Mouse (Mus musculus): ENCODE data around the gene Rab6a. TPM values are rescaled to one million over a fixed set of nuclear protein-coding genes. Genes with fewer than 3 reads are reported as not detected.

The Rab6a gene
- polyA plus RNA-seq, 1 experiment from 2014 or later = 85.7 TPM

DNA sequence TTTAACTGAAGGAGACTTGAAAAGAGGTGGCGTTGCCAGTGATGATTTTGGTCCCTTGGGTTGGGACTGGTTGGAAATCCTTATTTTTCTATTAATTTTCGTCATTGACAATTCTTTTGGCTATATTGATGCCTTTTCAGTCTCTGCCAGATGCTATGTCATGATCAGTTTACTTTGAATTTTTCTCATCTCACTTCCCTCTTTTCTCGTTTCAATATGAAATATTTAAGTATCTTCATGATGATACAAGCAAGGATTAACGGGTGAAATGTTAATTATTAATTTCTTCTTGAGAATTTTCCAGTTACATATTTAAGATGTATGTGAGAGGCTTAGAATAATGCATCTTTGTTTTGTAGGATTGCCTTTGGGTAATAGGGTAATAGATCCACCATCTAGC is 1.7 kb downstream of the Rab6a start:
- WGBS = 11% methylated on average over 4 of the region's 4 CpGs
- Histone ChIP-seq H3K4me3 (ENCODE audit: low read length) (peak overlapping the region; percentile 100), H3K9me3 (ENCODE audit: control insufficient read depth, low read length) (no peaks in the 10 kb centered on the region), H3K27me3 (replicated peaks; ENCODE audit: control insufficient read depth, insufficient read depth, low read length) (no peaks in the 10 kb centered on the region), H3K4me2 (ENCODE audit: low read depth, low read length) (peak overlapping the region; percentile 73), H3K9ac (ENCODE audit: low read depth, low read length) (peak overlapping the region; percentile 100), H3K4me1 (ENCODE audit: control insufficient read depth, insufficient read depth, low read length) (no peaks in the 10 kb centered on the region), H3K36me3 (ENCODE audit: control insufficient read depth, insufficient read depth, low read length) (no peaks in the 10 kb centered on the region), H3K27ac (ENCODE audit: low read length) (peak overlapping the region; percentile 100; the same call in 1 of the 2 replicates)
- no peak for ATAC-seq

DNA sequence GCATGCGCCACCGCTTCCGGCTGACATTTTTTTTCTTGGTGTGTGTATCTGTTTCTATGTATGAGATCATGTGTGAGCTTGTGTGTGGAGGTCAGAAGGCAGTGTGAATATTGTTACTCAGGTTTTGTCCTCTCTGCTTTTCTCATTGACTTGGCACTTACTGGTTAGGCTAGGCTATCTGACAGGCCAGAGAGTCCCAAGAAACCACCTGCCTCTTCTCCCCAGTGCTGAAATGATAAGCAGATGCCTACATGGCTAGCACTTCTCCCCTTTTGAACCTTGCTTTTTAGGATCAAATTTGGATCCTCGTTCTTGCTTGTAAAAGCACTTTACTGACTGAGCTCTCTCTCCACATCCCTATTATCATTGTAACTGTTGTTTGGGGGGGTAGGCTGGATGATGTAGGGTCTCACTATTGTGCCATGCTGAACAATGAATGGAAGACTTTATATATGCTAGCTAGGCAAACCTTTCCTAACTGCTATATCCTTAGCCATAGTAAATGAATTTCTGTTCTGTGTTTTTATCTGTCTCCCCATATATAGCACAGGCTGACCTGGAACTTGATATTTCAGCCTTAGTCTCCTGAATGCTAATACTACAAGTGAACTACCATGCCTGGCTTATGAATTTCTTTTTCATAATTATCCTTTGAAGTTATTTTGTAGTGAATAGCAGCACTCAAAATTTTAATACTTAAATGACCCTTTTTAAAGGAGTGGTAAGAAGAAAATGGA is 9.1 kb downstream of the Rab6a start:
- H3K9me3 ChIP-seq (ENCODE audit: control insufficient read depth, low read length) = no peaks in the 10 kb centered on the region

DNA sequence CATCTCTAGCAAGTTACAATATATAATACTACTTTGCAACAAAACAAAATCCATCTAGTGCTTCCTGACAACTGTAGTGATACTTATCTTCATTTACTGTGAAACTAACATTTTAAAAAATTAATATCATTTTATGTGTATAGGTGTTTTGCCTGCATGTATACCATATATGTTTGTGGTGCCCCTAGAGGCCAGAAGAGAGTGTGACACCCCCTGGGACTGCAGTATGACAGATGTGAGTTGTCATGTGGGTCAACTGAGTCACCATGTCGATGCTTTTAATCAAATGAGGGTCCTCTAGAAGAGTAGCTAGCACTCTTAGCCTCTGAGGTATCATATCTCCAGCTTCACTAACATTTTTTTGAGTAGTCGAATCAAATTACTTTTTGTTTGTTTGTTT is 15.1 kb downstream of the Rab6a start:
- 80% methylated on average over 2 of the region's 2 CpGs for WGBS
- Histone ChIP-seq H3K4me2 (ENCODE audit: low read depth, low read length) (no peak overlapping the region), H3K9ac (ENCODE audit: low read depth, low read length) (no peak overlapping the region), H3K27ac (ENCODE audit: low read length) (no peak overlapping the region), H3K4me1 (ENCODE audit: control insufficient read depth, insufficient read depth, low read length) (peaks cover 3% of the 10 kb centered on the region), H3K9me3 (ENCODE audit: control insufficient read depth, low read length) (no peaks in the 10 kb centered on the region), H3K36me3 (ENCODE audit: control insufficient read depth, insufficient read depth, low read length) (no peaks in the 10 kb centered on the region), H3K27me3 (replicated peaks; ENCODE audit: control insufficient read depth, insufficient read depth, low read length) (no peaks in the 10 kb centered on the region), H3K4me3 (ENCODE audit: low read length) (no peak overlapping the region)
- ATAC-seq = no peak

More for the DNA sequence above, 9.1 kb downstream of the Rab6a start:
- no peak for ATAC-seq
- Histone ChIP-seq H3K4me3 (ENCODE audit: low read length) (no peak overlapping the region), H3K27me3 (replicated peaks; ENCODE audit: control insufficient read depth, insufficient read depth, low read length) (no peaks in the 10 kb centered on the region), H3K36me3 (ENCODE audit: control insufficient read depth, insufficient read depth, low read length) (no peaks in the 10 kb centered on the region), H3K9ac (ENCODE audit: low read depth, low read length) (no peak overlapping the region), H3K4me2 (ENCODE audit: low read depth, low read length) (no peak overlapping the region), H3K27ac (ENCODE audit: low read length) (no peak overlapping the region), H3K4me1 (ENCODE audit: control insufficient read depth, insufficient read depth, low read length) (no peaks in the 10 kb centered on the region)
- WGBS = 95% methylated on average over 4 of the region's 4 CpGs

DNA sequence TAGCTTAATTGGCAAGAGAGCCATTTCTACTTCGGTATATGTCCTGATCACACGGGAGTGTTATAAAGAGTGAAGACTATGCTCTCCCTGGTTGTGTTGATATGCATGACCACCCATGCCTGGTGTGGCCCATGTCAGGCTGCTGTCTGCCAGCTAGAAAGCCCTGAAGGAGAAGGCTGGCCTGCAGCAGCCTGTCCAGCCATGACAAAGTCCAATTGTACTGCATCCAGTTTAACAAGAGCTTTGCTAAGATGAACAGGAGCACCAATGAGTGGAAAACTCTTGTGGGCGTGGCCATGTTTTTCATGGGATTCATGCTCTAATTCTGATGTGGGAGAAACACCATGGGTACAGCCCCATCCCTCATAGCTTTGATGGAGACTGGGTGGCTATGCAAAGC is 17.3 kb downstream of the Rab6a start:
- Histone ChIP-seq H3K9me3 (ENCODE audit: control insufficient read depth, low read length) (no peaks in the 10 kb centered on the region), H3K4me3 (ENCODE audit: low read length) (no peak overlapping the region), H3K9ac (ENCODE audit: low read depth, low read length) (no peak overlapping the region), H3K4me1 (ENCODE audit: control insufficient read depth, insufficient read depth, low read length) (peaks cover 3% of the 10 kb centered on the region), H3K27ac (ENCODE audit: low read length) (no peak overlapping the region), H3K4me2 (ENCODE audit: low read depth, low read length) (no peak overlapping the region), H3K36me3 (ENCODE audit: control insufficient read depth, insufficient read depth, low read length) (no peaks in the 10 kb centered on the region), H3K27me3 (replicated peaks; ENCODE audit: control insufficient read depth, insufficient read depth, low read length) (no peaks in the 10 kb centered on the region)
- ATAC-seq = no peak
- 57% methylated on average over 3 of the region's 3 CpGs for WGBS

DNA sequence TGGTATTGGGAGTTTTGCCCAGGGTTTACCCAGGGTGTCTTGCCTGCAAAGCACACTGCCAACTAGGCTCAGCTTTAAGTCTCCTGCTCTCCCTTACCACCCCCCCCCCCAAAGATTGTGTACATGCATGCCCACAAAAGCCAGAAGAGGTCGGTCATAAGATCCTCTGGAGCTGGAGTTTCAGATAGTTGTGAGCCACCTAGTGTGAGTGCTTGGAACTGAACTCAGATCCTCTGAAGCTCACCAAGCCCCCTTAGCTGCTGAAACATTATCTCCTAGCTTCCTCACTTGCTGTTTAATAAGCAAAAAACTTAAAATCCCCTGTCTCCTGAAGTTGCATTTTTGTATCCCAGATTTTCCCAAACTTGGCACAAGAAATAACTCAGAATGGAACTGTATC is 30.4 kb downstream of the Rab6a start:
- Histone ChIP-seq H3K4me3 (ENCODE audit: low read length) (no peak overlapping the region), H3K9ac (ENCODE audit: low read depth, low read length) (no peak overlapping the region), H3K27ac (ENCODE audit: low read length) (no peak overlapping the region), H3K36me3 (ENCODE audit: control insufficient read depth, insufficient read depth, low read length) (no peaks in the 10 kb centered on the region), H3K4me1 (ENCODE audit: control insufficient read depth, insufficient read depth, low read length) (no peaks in the 10 kb centered on the region), H3K9me3 (ENCODE audit: control insufficient read depth, low read length) (no peaks in the 10 kb centered on the region), H3K4me2 (ENCODE audit: low read depth, low read length) (no peak overlapping the region), H3K27me3 (replicated peaks; ENCODE audit: control insufficient read depth, insufficient read depth, low read length) (no peaks in the 10 kb centered on the region)
- no peak for ATAC-seq
- 4% methylated on average over 1 of the region's 1 CpGs for WGBS

DNA sequence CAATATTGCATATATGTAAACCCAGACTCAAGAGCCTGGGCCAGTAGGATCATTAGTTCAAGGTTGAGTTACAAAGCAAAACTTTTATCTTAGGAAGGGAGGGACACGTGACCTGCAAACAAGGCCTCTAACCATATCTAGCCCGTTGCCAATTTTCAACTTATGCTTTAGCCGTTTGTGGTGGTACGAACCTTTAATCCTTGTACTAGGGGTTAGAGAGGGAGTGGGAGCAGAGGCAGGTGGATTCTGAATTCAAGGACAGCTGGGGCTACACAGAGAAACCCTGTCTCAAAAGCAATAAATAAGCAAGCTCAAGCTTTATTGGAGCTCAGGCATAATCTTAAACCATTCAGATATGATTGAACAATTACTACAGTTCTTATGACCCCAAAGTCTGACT is 35.2 kb downstream of the Rab6a start:
- H3K9me3 ChIP-seq (ENCODE audit: control insufficient read depth, low read length) = no peaks in the 10 kb centered on the region
- no peak overlapping the region for H3K9ac ChIP-seq (ENCODE audit: low read depth, low read length)
- no peak overlapping the region for H3K4me2 ChIP-seq (ENCODE audit: low read depth, low read length)
- no peaks in the 10 kb centered on the region for H3K4me1 ChIP-seq (ENCODE audit: control insufficient read depth, insufficient read depth, low read length)
- no peaks in the 10 kb centered on the region for H3K36me3 ChIP-seq (ENCODE audit: control insufficient read depth, insufficient read depth, low read length)
- no peaks in the 10 kb centered on the region for H3K27me3 ChIP-seq (replicated peaks; ENCODE audit: control insufficient read depth, insufficient read depth, low read length)
- ATAC-seq = peak; percentile 84
- no peak overlapping the region for H3K4me3 ChIP-seq (ENCODE audit: low read length)
- peak overlapping the region; percentile 26 for H3K27ac ChIP-seq (ENCODE audit: low read length)
- WGBS = 60% methylated on average over 4 of the region's 4 CpGs

DNA sequence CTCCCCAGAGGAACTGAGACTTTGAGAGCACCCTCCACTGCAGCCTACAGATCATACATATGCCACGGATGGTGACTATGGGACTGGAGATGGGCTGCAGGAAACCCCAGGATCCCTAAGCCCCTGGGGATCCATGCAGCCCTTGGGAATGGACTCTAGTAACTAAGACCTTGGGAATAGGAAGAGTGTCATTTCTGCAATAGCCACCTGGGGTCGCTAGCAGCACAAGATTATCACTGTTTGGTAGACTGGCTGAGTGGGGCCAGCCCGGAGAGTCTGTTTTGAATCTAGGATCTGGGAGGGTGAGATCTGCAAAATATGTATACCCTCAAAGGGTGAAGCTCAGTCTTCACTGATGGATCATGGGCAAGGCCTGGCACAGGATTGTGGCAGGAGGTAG is 37.9 kb downstream of the Rab6a start:
- ATAC-seq = 0 out of 2 replicates have a peak, but pooled peaks have one; percentile 3
- 32% methylated on average over 3 of the region's 3 CpGs for WGBS
- Histone ChIP-seq H3K36me3 (ENCODE audit: control insufficient read depth, insufficient read depth, low read length) (no peaks in the 10 kb centered on the region), H3K9me3 (ENCODE audit: control insufficient read depth, low read length) (no peaks in the 10 kb centered on the region), H3K9ac (ENCODE audit: low read depth, low read length) (no peak overlapping the region), H3K4me2 (ENCODE audit: low read depth, low read length) (no peak overlapping the region), H3K27ac (ENCODE audit: low read length) (no peak overlapping the region), H3K4me1 (ENCODE audit: control insufficient read depth, insufficient read depth, low read length) (no peaks in the 10 kb centered on the region), H3K27me3 (replicated peaks; ENCODE audit: control insufficient read depth, insufficient read depth, low read length) (no peaks in the 10 kb centered on the region), H3K4me3 (ENCODE audit: low read length) (no peak overlapping the region)

DNA sequence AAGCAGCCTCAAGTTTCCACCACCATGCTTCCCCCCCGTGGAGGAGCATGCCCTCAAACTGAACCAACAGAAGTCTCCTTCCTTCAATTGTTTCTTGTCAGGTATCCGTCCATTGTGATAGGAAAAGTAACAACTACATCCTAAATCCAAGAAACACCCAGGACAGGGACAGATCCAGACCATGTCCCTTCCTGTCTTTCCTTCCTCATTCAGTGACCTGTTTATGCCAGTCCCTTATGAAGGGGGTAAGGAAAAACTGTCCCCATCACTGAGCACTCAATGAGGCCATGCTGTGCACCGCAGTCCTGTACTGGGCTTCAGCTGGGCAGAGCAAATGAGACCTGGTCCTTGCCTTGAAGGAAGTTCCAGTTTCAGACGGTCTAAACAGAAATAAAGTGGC is 41.9 kb downstream of the Rab6a start:
- H3K4me1 ChIP-seq (ENCODE audit: control insufficient read depth, insufficient read depth, low read length) = no peaks in the 10 kb centered on the region
- no peak for ATAC-seq
- no peak overlapping the region for H3K4me3 ChIP-seq (ENCODE audit: low read length)
- H3K4me2 ChIP-seq (ENCODE audit: low read depth, low read length) = no peak overlapping the region
- H3K36me3 ChIP-seq (ENCODE audit: control insufficient read depth, insufficient read depth, low read length) = no peaks in the 10 kb centered on the region
- WGBS = 77% methylated on average over 4 of the region's 4 CpGs
- no peak overlapping the region for H3K9ac ChIP-seq (ENCODE audit: low read depth, low read length)
- no peaks in the 10 kb centered on the region for H3K9me3 ChIP-seq (ENCODE audit: control insufficient read depth, low read length)
- no peaks in the 10 kb centered on the region for H3K27me3 ChIP-seq (replicated peaks; ENCODE audit: control insufficient read depth, insufficient read depth, low read length)
- no peak overlapping the region for H3K27ac ChIP-seq (ENCODE audit: low read length)

DNA sequence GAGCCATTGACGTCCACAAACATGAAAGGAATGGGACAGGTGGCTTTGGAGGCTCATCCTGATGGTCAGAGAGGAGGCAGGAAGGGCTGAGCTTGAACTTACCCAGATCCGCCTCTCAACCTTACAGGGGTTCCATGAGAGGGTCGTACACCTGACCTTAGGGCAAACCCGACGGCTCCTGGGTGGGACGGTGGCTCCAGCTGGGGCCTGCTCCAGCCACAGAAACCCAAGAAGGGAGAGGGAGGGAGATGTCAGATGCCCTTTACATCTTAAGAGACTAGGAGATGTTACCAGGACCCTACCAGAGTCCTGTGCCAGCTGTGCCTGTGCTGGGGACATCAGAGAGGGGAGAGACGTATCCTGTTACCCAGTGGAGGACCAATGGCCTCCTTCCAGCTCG is 42.6 kb downstream of the Rab6a start:
- Histone ChIP-seq H3K9me3 (ENCODE audit: control insufficient read depth, low read length) (no peaks in the 10 kb centered on the region), H3K4me3 (ENCODE audit: low read length) (no peak overlapping the region), H3K36me3 (ENCODE audit: control insufficient read depth, insufficient read depth, low read length) (no peaks in the 10 kb centered on the region), H3K27ac (ENCODE audit: low read length) (no peak overlapping the region), H3K9ac (ENCODE audit: low read depth, low read length) (no peak overlapping the region), H3K27me3 (replicated peaks; ENCODE audit: control insufficient read depth, insufficient read depth, low read length) (no peaks in the 10 kb centered on the region), H3K4me2 (ENCODE audit: low read depth, low read length) (no peak overlapping the region), H3K4me1 (ENCODE audit: control insufficient read depth, insufficient read depth, low read length) (no peaks in the 10 kb centered on the region)
- 74% methylated on average over 8 of the region's 8 CpGs for WGBS
- ATAC-seq = no peak

DNA sequence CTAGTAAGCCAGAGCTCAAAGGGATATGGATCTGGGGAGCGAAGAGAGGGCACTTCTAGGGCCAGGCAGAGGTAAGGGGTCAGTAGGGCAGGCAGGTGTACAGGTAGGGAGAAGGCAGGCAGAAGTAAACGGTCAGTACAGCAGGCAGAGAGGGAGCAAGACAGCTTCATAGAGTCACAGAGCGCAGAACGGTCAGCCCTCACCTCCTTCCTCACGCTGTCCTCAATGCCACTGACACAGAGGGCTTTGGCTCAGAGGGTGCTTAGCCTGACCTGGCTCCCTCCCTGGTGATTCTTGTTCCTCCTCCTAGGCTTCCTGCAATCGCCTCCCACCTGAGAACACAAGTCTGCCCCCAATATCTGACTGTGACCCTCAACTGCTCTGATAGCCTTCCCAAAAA is 43.2 kb downstream of the Rab6a start:
- Histone ChIP-seq H3K27ac (ENCODE audit: low read length) (no peak overlapping the region), H3K4me2 (ENCODE audit: low read depth, low read length) (no peak overlapping the region), H3K4me3 (ENCODE audit: low read length) (no peak overlapping the region), H3K27me3 (replicated peaks; ENCODE audit: control insufficient read depth, insufficient read depth, low read length) (no peaks in the 10 kb centered on the region), H3K9me3 (ENCODE audit: control insufficient read depth, low read length) (no peaks in the 10 kb centered on the region), H3K36me3 (ENCODE audit: control insufficient read depth, insufficient read depth, low read length) (no peaks in the 10 kb centered on the region), H3K9ac (ENCODE audit: low read depth, low read length) (no peak overlapping the region), H3K4me1 (ENCODE audit: control insufficient read depth, insufficient read depth, low read length) (no peaks in the 10 kb centered on the region)
- no peak for ATAC-seq
- 74% methylated on average over 6 of the region's 6 CpGs for WGBS
